Comparison of ENCODE assay signal across 8 mouse cellular contexts in genomic region chr1:75400493-75401115, GRCm38 (mm10). TPM values are rescaled to one million over a fixed set of nuclear protein-coding genes. Genes with fewer than 3 reads are reported as not detected.
DNase-seq lines count a peak whose midpoint lies in the region; ATAC-seq and TF ChIP-seq lines count a peak whose summit lies in the region.

No protein-coding gene starts in this region.

- peak overlapping the region; percentile 85 for H3K27ac ChIP-seq in kidney, postnatal 0 days
- peak overlapping the region; percentile 80 for H3K27ac ChIP-seq in embryonic facial prominence, embryonic 14.5 days (replicated peaks; ENCODE audit: low read depth, low read length)
- H3K27ac ChIP-seq in hindbrain, postnatal 0 days: peak overlapping the region; percentile 48; the same call in 1 of the 2 replicates
- peak overlapping the region; percentile 77 for H3K27ac ChIP-seq in neural tube, embryonic 13.5 days (replicated peaks)

- peak overlapping the region; percentile 9; the same call in 1 of the 2 replicates for H3K4me3 ChIP-seq in kidney, postnatal 0 days (replicated peaks; ENCODE audit: low read depth, low read length)
- H3K4me3 ChIP-seq in embryonic facial prominence, embryonic 14.5 days (ENCODE audit: low read depth, low read length): peak overlapping the region; percentile 13; the same call in 1 of the 2 replicates
- H3K4me3 ChIP-seq in hindbrain, postnatal 0 days (ENCODE audit: low read length): no peak overlapping the region
- peak overlapping the region; percentile 17; the same call in 1 of the 2 replicates for H3K4me3 ChIP-seq in neural tube, embryonic 13.5 days

- no peak for DNase-seq in kidney, postnatal 0 days (ENCODE audit: low spot score)
- DNase-seq in kidney, adult 8-10 months: no peak
- no peak for DNase-seq in embryonic facial prominence, embryonic 14.5 days (ENCODE audit: low spot score)
- no peak for DNase-seq in hindbrain, postnatal 0 days (ENCODE audit: low spot score)
- no peak for DNase-seq in cerebellum, postnatal 36 days
- no peak for DNase-seq in urinary bladder, postnatal 25 days (ENCODE audit: low spot score)

- peaks cover 15% of the 10 kb centered on the region; the same call in 1 of the 2 replicates for H3K36me3 ChIP-seq in kidney, postnatal 0 days (ENCODE audit: insufficient read depth, low read length)
- peaks cover 54% of the 10 kb centered on the region for H3K36me3 ChIP-seq in embryonic facial prominence, embryonic 14.5 days (ENCODE audit: control insufficient read depth, insufficient read depth, low read length)
- H3K36me3 ChIP-seq in hindbrain, postnatal 0 days (ENCODE audit: insufficient read depth, low read length): peaks cover 3% of the 10 kb centered on the region
- peaks cover 40% of the 10 kb centered on the region for H3K36me3 ChIP-seq in neural tube, embryonic 13.5 days

- no peaks in the 10 kb centered on the region for H3K9me3 ChIP-seq in kidney, postnatal 0 days (replicated peaks; ENCODE audit: low read length)
- H3K9me3 ChIP-seq in embryonic facial prominence, embryonic 14.5 days (ENCODE audit: control insufficient read depth, low read length): no peaks in the 10 kb centered on the region
- H3K9me3 ChIP-seq in hindbrain, postnatal 0 days (ENCODE audit: low read length): no peaks in the 10 kb centered on the region
- H3K9me3 ChIP-seq in neural tube, embryonic 13.5 days: no peaks in the 10 kb centered on the region

- peak overlapping the region; percentile 60 for H3K9ac ChIP-seq in kidney, postnatal 0 days (ENCODE audit: low read depth, low read length)
- peak overlapping the region; percentile 55 for H3K9ac ChIP-seq in embryonic facial prominence, embryonic 14.5 days (ENCODE audit: low read depth, low read length)
- no peak overlapping the region for H3K9ac ChIP-seq in hindbrain, postnatal 0 days (replicated peaks; ENCODE audit: low read length)
- peak overlapping the region; percentile 60; the same call in 1 of the 2 replicates for H3K9ac ChIP-seq in neural tube, embryonic 13.5 days

- 37% methylated on average over 6 of the region's 6 CpGs for WGBS in kidney, postnatal 0 days
- WGBS in embryonic facial prominence, embryonic 14.5 days: 30% methylated on average over 6 of the region's 6 CpGs
- WGBS in hindbrain, postnatal 0 days: 52% methylated on average over 6 of the region's 6 CpGs
- 45% methylated on average over 6 of the region's 6 CpGs for WGBS in neural tube, embryonic 13.5 days

- peak overlapping the region; percentile 53 for H3K4me2 ChIP-seq in kidney, postnatal 0 days (ENCODE audit: low read length)
- H3K4me2 ChIP-seq in embryonic facial prominence, embryonic 14.5 days (ENCODE audit: low read depth, low read length): peak overlapping the region; percentile 43
- H3K4me2 ChIP-seq in hindbrain, postnatal 0 days (ENCODE audit: low read depth, low read length): peak overlapping the region; percentile 38
- peak overlapping the region; percentile 44 for H3K4me2 ChIP-seq in neural tube, embryonic 13.5 days

- no peak for TF ChIP-seq CTCF in kidney, postnatal 0 days (IDR thresholded peaks at IDR 0.05; ENCODE audit: low read depth)
- no peak for TF ChIP-seq CTCF in hindbrain, postnatal 0 days (IDR thresholded peaks at IDR 0.05; ENCODE audit: low read depth)

- H3K27me3 ChIP-seq in kidney, postnatal 0 days (ENCODE audit: insufficient read depth, low read length): no peaks in the 10 kb centered on the region
- H3K27me3 ChIP-seq in embryonic facial prominence, embryonic 14.5 days (replicated peaks; ENCODE audit: control insufficient read depth, insufficient read depth, low read length): no peaks in the 10 kb centered on the region
- no peaks in the 10 kb centered on the region for H3K27me3 ChIP-seq in hindbrain, postnatal 0 days (ENCODE audit: insufficient read depth, low read length)
- H3K27me3 ChIP-seq in neural tube, embryonic 13.5 days: no peaks in the 10 kb centered on the region

- H3K4me1 ChIP-seq in kidney, postnatal 0 days (replicated peaks; ENCODE audit: insufficient read depth, low read length): peaks cover 20% of the 10 kb centered on the region
- H3K4me1 ChIP-seq in embryonic facial prominence, embryonic 14.5 days (ENCODE audit: control insufficient read depth, insufficient read depth, low read length): peaks cover 24% of the 10 kb centered on the region
- peaks cover 18% of the 10 kb centered on the region for H3K4me1 ChIP-seq in hindbrain, postnatal 0 days (ENCODE audit: insufficient read depth, low read length)
- peaks cover 30% of the 10 kb centered on the region for H3K4me1 ChIP-seq in neural tube, embryonic 13.5 days (replicated peaks)

- ATAC-seq in kidney, postnatal 0 days (replicated peaks; ENCODE audit: low FRiP score, low read depth): no peak
- no peak for ATAC-seq in embryonic facial prominence, embryonic 14.5 days (ENCODE audit: low read depth)
- no peak for ATAC-seq in hindbrain, postnatal 0 days
- peak; percentile 16 for ATAC-seq in neural tube, embryonic 13.5 days (ENCODE audit: low read depth)
- no peak for ATAC-seq in erythroid progenitor cell, adult 5-6 weeks (replicated peaks; ENCODE audit: low FRiP score, poor library complexity, severe bottlenecking)

RNA-seq across cellular contexts. Expression of gene Speg, which starts 25.5 kb away (rescaled TPM):
- polyA plus RNA-seq in kidney, postnatal 0 days (2015; fragmentation: Nextera tagmentation; extraction: Ambion mirVana): 40.1 and 44.3 TPM in 2 replicates
- polyA plus RNA-seq in embryonic facial prominence, embryonic 14.5 days (2014; fragmentation: Nextera tagmentation; extraction: Ambion mirVana): 20.2 and 20.3 TPM in 2 replicates
- total RNA-seq in hindbrain, postnatal 0 days (2014; rRNA removed): 50.4 and 52.7 TPM in 2 replicates
- polyA plus RNA-seq in hindbrain, postnatal 0 days (2015; fragmentation: Nextera tagmentation; extraction: Ambion mirVana): 19.2 and 19.9 TPM in 2 replicates
- 17.8 and 21.4 TPM in 2 replicates for polyA plus RNA-seq in neural tube, embryonic 13.5 days (2015; fragmentation: Nextera tagmentation; extraction: Ambion mirVana)
- total RNA-seq in erythroid progenitor cell, adult 5-6 weeks (2015; ENCODE audit: low replicate concordance): not detected in 2 replicates
- total RNA-seq in erythroid progenitor cell, adult 5-6 weeks (2017; ENCODE audit: low replicate concordance): 0.13 TPM in 1 of 2 replicates, not detected in the other

RNA-seq across cellular contexts. Expression of gene Gmppa, which starts 35.1 kb away (rescaled TPM):
- 69.5 and 72.5 TPM in 2 replicates for polyA plus RNA-seq in kidney, postnatal 0 days (2015; fragmentation: Nextera tagmentation; extraction: Ambion mirVana)
- 74.2 and 82.9 TPM in 2 replicates for polyA plus RNA-seq in embryonic facial prominence, embryonic 14.5 days (2014; fragmentation: Nextera tagmentation; extraction: Ambion mirVana)
- total RNA-seq in hindbrain, postnatal 0 days (2014; rRNA removed): 88.0 and 96.8 TPM in 2 replicates
- 59.9 and 63.1 TPM in 2 replicates for polyA plus RNA-seq in hindbrain, postnatal 0 days (2015; fragmentation: Nextera tagmentation; extraction: Ambion mirVana)
- polyA plus RNA-seq in neural tube, embryonic 13.5 days (2015; fragmentation: Nextera tagmentation; extraction: Ambion mirVana): 74.4 and 75.9 TPM in 2 replicates
- 17.6 and 23.1 TPM in 2 replicates for total RNA-seq in erythroid progenitor cell, adult 5-6 weeks (2015; ENCODE audit: low replicate concordance)
- 3.6 and 10.8 TPM in 2 replicates for total RNA-seq in erythroid progenitor cell, adult 5-6 weeks (2017; ENCODE audit: low replicate concordance)

RNA-seq across cellular contexts. Expression of gene Des, which starts 40.5 kb away (rescaled TPM):
- polyA plus RNA-seq in kidney, postnatal 0 days (2015; fragmentation: Nextera tagmentation; extraction: Ambion mirVana): 18.6 and 19.1 TPM in 2 replicates
- polyA plus RNA-seq in embryonic facial prominence, embryonic 14.5 days (2014; fragmentation: Nextera tagmentation; extraction: Ambion mirVana): 159 and 218 TPM in 2 replicates
- 2.6 and 6.9 TPM in 2 replicates for total RNA-seq in hindbrain, postnatal 0 days (2014; rRNA removed)
- polyA plus RNA-seq in hindbrain, postnatal 0 days (2015; fragmentation: Nextera tagmentation; extraction: Ambion mirVana): 1.2 and 1.6 TPM in 2 replicates
- 3.3 and 7.7 TPM in 2 replicates for polyA plus RNA-seq in neural tube, embryonic 13.5 days (2015; fragmentation: Nextera tagmentation; extraction: Ambion mirVana)
- not detected in 2 replicates for total RNA-seq in erythroid progenitor cell, adult 5-6 weeks (2015; ENCODE audit: low replicate concordance)
- total RNA-seq in erythroid progenitor cell, adult 5-6 weeks (2017; ENCODE audit: low replicate concordance): not detected in 2 replicates

RNA-seq across cellular contexts. Expression of gene Asic4, which starts 49.6 kb away (rescaled TPM):
- polyA plus RNA-seq in kidney, postnatal 0 days (2015; fragmentation: Nextera tagmentation; extraction: Ambion mirVana): 0.40 and 0.45 TPM in 2 replicates
- polyA plus RNA-seq in embryonic facial prominence, embryonic 14.5 days (2014; fragmentation: Nextera tagmentation; extraction: Ambion mirVana): 0.16 and 0.18 TPM in 2 replicates
- 71.4 and 74.1 TPM in 2 replicates for total RNA-seq in hindbrain, postnatal 0 days (2014; rRNA removed)
- 17.0 and 21.0 TPM in 2 replicates for polyA plus RNA-seq in hindbrain, postnatal 0 days (2015; fragmentation: Nextera tagmentation; extraction: Ambion mirVana)
- 28.7 and 28.8 TPM in 2 replicates for polyA plus RNA-seq in neural tube, embryonic 13.5 days (2015; fragmentation: Nextera tagmentation; extraction: Ambion mirVana)
- total RNA-seq in erythroid progenitor cell, adult 5-6 weeks (2015; ENCODE audit: low replicate concordance): not detected in 2 replicates
- total RNA-seq in erythroid progenitor cell, adult 5-6 weeks (2017; ENCODE audit: low replicate concordance): not detected in 2 replicates
